In the genomic region with DNA sequence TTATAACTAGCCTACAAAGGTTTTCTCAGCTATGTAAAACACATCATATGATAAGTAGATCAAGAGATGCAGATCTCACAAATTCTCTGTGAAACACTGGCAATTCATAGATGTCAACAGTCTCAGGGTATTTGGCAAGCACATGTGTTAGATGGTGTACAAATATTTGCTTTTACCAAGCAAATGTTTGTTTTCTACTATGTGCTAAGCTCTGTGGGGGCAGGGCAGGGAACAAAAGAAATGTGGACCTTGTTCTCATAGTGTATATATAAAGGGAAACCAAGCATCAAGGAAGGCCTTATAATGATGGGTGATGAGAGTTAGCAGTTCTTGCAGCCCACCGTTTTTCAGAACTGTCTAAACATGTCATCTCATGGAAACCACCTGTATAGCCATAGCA, we compare ENCODE assay signal across 25 mouse cellular contexts.
"Had no signal": no experiment of that assay in that cellular context is flagged by ENCODE, and none has a peak within 500 bp of the region (broad histone marks: within the 10 kb centered on the region; RNA-seq: fewer than 3 reads in every experiment).

No protein-coding gene starts in this region.

- H3K27ac ChIP-seq: heart, embryonic 10.5 days; hindbrain, embryonic 10.5 days; hindbrain, embryonic 12.5 days; intestine, embryonic 15.5 days; layer of hippocampus, adult 2 months; limb, embryonic 13.5 days; limb, embryonic 15.5 days had no signal

- H3K36me3 ChIP-seq: heart, embryonic 10.5 days; heart, embryonic 12.5 days; hindbrain, embryonic 10.5 days; hindbrain, embryonic 12.5 days; intestine, embryonic 15.5 days; limb, embryonic 13.5 days; limb, embryonic 15.5 days had no signal

- ATAC-seq: forebrain, embryonic 16.5 days; hindbrain, embryonic 16.5 days; inflammation-experienced regulatory T-cells, adult 6 months; intestine, embryonic 15.5 days; intestine, postnatal 0 days had no signal

- H3K27me3 ChIP-seq: heart, embryonic 12.5 days; hindbrain, embryonic 12.5 days; intestine, embryonic 15.5 days; limb, embryonic 13.5 days; limb, embryonic 15.5 days had no signal

- H3K4me2 ChIP-seq: heart, embryonic 12.5 days; hindbrain, embryonic 12.5 days; hindbrain, embryonic 14.5 days; intestine, embryonic 15.5 days; limb, embryonic 13.5 days; limb, embryonic 15.5 days had no signal

- H3K4me3 ChIP-seq: heart, embryonic 10.5 days; heart, embryonic 12.5 days; hindbrain, embryonic 10.5 days; hindbrain, embryonic 12.5 days; intestine, embryonic 15.5 days; layer of hippocampus, adult 2 months; limb, embryonic 13.5 days; limb, embryonic 15.5 days had no signal

- H3K9me3 ChIP-seq: heart, embryonic 10.5 days; heart, embryonic 12.5 days; hindbrain, embryonic 10.5 days; hindbrain, embryonic 12.5 days; intestine, embryonic 15.5 days; limb, embryonic 13.5 days; limb, embryonic 15.5 days had no signal

- H3K9ac ChIP-seq: heart, embryonic 12.5 days; hindbrain, embryonic 12.5 days; hindbrain, embryonic 14.5 days; intestine, embryonic 15.5 days; limb, embryonic 13.5 days; limb, embryonic 15.5 days had no signal

- H3K4me1 ChIP-seq: heart, embryonic 10.5 days; heart, embryonic 12.5 days; hindbrain, embryonic 10.5 days; hindbrain, embryonic 12.5 days; intestine, embryonic 15.5 days; limb, embryonic 13.5 days; limb, embryonic 15.5 days had no signal

- DNase-seq: gastrocnemius, postnatal 14 days; gastrocnemius, postnatal 36 days; heart, adult 11 months; heart, postnatal 10 days; heart, postnatal 4 days; kidney, adult 18-20 months; kidney, adult 8-10 months; kidney, postnatal 10 days; kidney, postnatal 25 days; kidney, postnatal 4 days; layer of hippocampus, postnatal 36 days; left cerebral cortex, postnatal 4 days had no signal
